Comparison of ENCODE assay signal across 26 mouse cellular contexts in genomic region chr12:13139189-13139588, GRCm38 (mm10).
DNase-seq lines count a peak whose midpoint lies in the region; ATAC-seq and TF ChIP-seq lines count a peak whose summit lies in the region.
"Had no signal": no experiment of that assay in that cellular context is flagged by ENCODE, and none has a peak within 500 bp of the region (broad histone marks: within the 10 kb centered on the region; RNA-seq: fewer than 3 reads in every experiment).

No protein-coding gene starts in this region.

- H3K9ac ChIP-seq in lung, embryonic 14.5 days: no peak overlapping the region
- no peak overlapping the region for H3K9ac ChIP-seq in embryonic facial prominence, embryonic 14.5 days (ENCODE audit: low read depth, low read length)
- H3K9ac ChIP-seq: embryonic facial prominence, embryonic 15.5 days; forebrain, postnatal 0 days; heart, embryonic 13.5 days; hindbrain, embryonic 12.5 days; hindbrain, embryonic 15.5 days had no signal

- no peak for TF ChIP-seq CTCF in lung, embryonic 14.5 days (IDR thresholded peaks at IDR 0.05; ENCODE audit: low read depth)

- no peaks in the 10 kb centered on the region for H3K9me3 ChIP-seq in lung, embryonic 14.5 days (ENCODE audit: low read depth, low read length)
- H3K9me3 ChIP-seq in embryonic facial prominence, embryonic 14.5 days (ENCODE audit: control insufficient read depth, low read length): no peaks in the 10 kb centered on the region
- H3K9me3 ChIP-seq: embryonic facial prominence, embryonic 15.5 days; heart, embryonic 10.5 days; heart, embryonic 13.5 days; hindbrain, embryonic 12.5 days; hindbrain, embryonic 15.5 days had no signal

- no peak overlapping the region for H3K4me3 ChIP-seq in lung, embryonic 14.5 days (ENCODE audit: low read depth, low read length)
- H3K4me3 ChIP-seq in embryonic facial prominence, embryonic 14.5 days (ENCODE audit: low read depth, low read length): no peak overlapping the region
- H3K4me3 ChIP-seq: embryonic facial prominence, embryonic 15.5 days; heart, adult 2 months; heart, embryonic 10.5 days; heart, embryonic 13.5 days; hindbrain, embryonic 12.5 days; hindbrain, embryonic 15.5 days had no signal

- 56% methylated on average over 5 of the region's 5 CpGs for WGBS in lung, embryonic 14.5 days
- WGBS in embryonic facial prominence, embryonic 14.5 days: 56% methylated on average over 5 of the region's 5 CpGs

- H3K4me2 ChIP-seq in lung, embryonic 14.5 days: no peak overlapping the region
- no peak overlapping the region for H3K4me2 ChIP-seq in embryonic facial prominence, embryonic 14.5 days (ENCODE audit: low read depth, low read length)
- H3K4me2 ChIP-seq: embryonic facial prominence, embryonic 15.5 days; heart, embryonic 13.5 days; hindbrain, embryonic 12.5 days; hindbrain, embryonic 15.5 days had no signal

- H3K27ac ChIP-seq in lung, embryonic 14.5 days (ENCODE audit: low read depth): no peak overlapping the region; the same call in 1 of the 2 replicates
- H3K27ac ChIP-seq in embryonic facial prominence, embryonic 14.5 days (replicated peaks; ENCODE audit: low read depth, low read length): no peak overlapping the region
- H3K27ac ChIP-seq: embryonic facial prominence, embryonic 15.5 days; heart, adult 2 months; heart, embryonic 10.5 days; heart, embryonic 13.5 days; hindbrain, embryonic 12.5 days; hindbrain, embryonic 15.5 days had no signal

- peaks cover 4% of the 10 kb centered on the region for H3K4me1 ChIP-seq in lung, embryonic 14.5 days (ENCODE audit: insufficient read depth)
- H3K4me1 ChIP-seq in embryonic facial prominence, embryonic 14.5 days (ENCODE audit: control insufficient read depth, insufficient read depth, low read length): no peaks in the 10 kb centered on the region
- H3K4me1 ChIP-seq: embryonic facial prominence, embryonic 15.5 days; heart, embryonic 10.5 days; hindbrain, embryonic 12.5 days; hindbrain, embryonic 15.5 days had no signal

- ATAC-seq in frontal cortex, adult (ENCODE audit: low TSS enrichment): peak; percentile 78
- no peak for ATAC-seq in lung, embryonic 14.5 days (ENCODE audit: insufficient read depth)
- ATAC-seq in embryonic facial prominence, embryonic 14.5 days (ENCODE audit: low read depth): no peak
- ATAC-seq: activated CD4-positive, CD25-positive, alpha-beta regulatory T cell, adult 4 months; forebrain, embryonic 14.5 days; forebrain, postnatal 0 days had no signal

- DNase-seq in frontal cortex, postnatal 25 days (ENCODE audit: low spot score in 2 of 2): no peak
- DNase-seq in lung, embryonic 14.5 days: peak; percentile 35
- no peak for DNase-seq in lung, postnatal 25 days (ENCODE audit: low spot score)
- peak; percentile 21 for DNase-seq in lung, postnatal 10 days
- DNase-seq in lung, postnatal 14 days: no peak
- DNase-seq in embryonic facial prominence, embryonic 14.5 days (ENCODE audit: low spot score): peak; percentile 14
- no peak for DNase-seq in adipocyte (ENCODE audit: low spot score)
- DNase-seq: adrenal gland, postnatal 10 days; adrenal gland, postnatal 36 days; cerebellum, adult 11 months; cerebellum, adult 2 months; cerebellum, postnatal 10 days; cerebellum, postnatal 36 days; embryo, embryonic 11 days; forebrain, postnatal 0 days; gastrocnemius, postnatal 10 days; gastrocnemius, postnatal 36 days; heart, adult 2 months had no signal

- no peaks in the 10 kb centered on the region for H3K36me3 ChIP-seq in lung, embryonic 14.5 days (ENCODE audit: insufficient read depth)
- H3K36me3 ChIP-seq in embryonic facial prominence, embryonic 14.5 days (ENCODE audit: control insufficient read depth, insufficient read depth, low read length): no peaks in the 10 kb centered on the region
- H3K36me3 ChIP-seq: embryonic facial prominence, embryonic 15.5 days; heart, embryonic 10.5 days; heart, embryonic 13.5 days; hindbrain, embryonic 12.5 days; hindbrain, embryonic 15.5 days had no signal

- H3K27me3 ChIP-seq in lung, embryonic 14.5 days (ENCODE audit: insufficient read depth, low read length): no peaks in the 10 kb centered on the region
- no peaks in the 10 kb centered on the region for H3K27me3 ChIP-seq in embryonic facial prominence, embryonic 14.5 days (replicated peaks; ENCODE audit: control insufficient read depth, insufficient read depth, low read length)
- H3K27me3 ChIP-seq: embryonic facial prominence, embryonic 15.5 days; heart, embryonic 13.5 days; hindbrain, embryonic 12.5 days; hindbrain, embryonic 15.5 days had no signal

Comparison
In these comparisons a context has a peak if more than half of its experiments do, and no peak if none do; other contexts are left out.
1. DNase-seq: peak in lung, embryonic 14.5 days (single experiment), lung, postnatal 10 days (single experiment) and embryonic facial prominence, embryonic 14.5 days (single experiment); none in frontal cortex, postnatal 25 days (0 of 2), lung, postnatal 25 days (single experiment), lung, postnatal 14 days (single experiment) and adipocyte (single experiment).